Mouse (Mus musculus): ENCODE results near the gene Pomp. TPM values are rescaled to one million over a fixed set of nuclear protein-coding genes. Genes with fewer than 3 reads are reported as not detected.

Pomp gene
- total RNA-seq (2018; cell fraction: chromatin; rRNA removed): 100 to 1,000 TPM in 6 of 26 experiments, 10 to 100 TPM in 20; 20.1 to 126 (median 78.8) TPM
- total RNA-seq (2018; cell fraction: cytosol; rRNA removed): 100 to 1,000 TPM; 158 to 370 (median 262) TPM
- 100 to 1,000 TPM in 4 of 26 experiments, 10 to 100 TPM in 22; 26.8 to 123 (median 62.0) TPM for total RNA-seq (2018; cell fraction: nucleus; rRNA removed)
- 325 to 524 TPM (median 378 TPM) in 3 replicates for polyA plus RNA-seq (2018)

- under 1% methylated on average over 68 of the region's 68 CpGs for WGBS (ENCODE audit: missing documents)
- H3K4me3 ChIP-seq (ENCODE audit: inconsistent target): peak within 1 kb of the TSS; percentile 93
- peaks cover 24% of the 10 kb centered on the region for H3K36me3 ChIP-seq (ENCODE audit: inconsistent target)
- H3K27ac ChIP-seq: peak within 1 kb of the TSS; percentile 80
- peaks cover 50% of the 10 kb centered on the region for H3K79me2 ChIP-seq (ENCODE audit: inconsistent target)
Measured at GRCm38 (mm10) chr5:147860449-147861261, at the start of gene Pomp. Gene Pomp (plus strand): TSS chr5:147860461.

- Histone ChIP-seq H3K4me3 (ENCODE audit: inconsistent target) (no peak overlapping the region), H3K36me3 (ENCODE audit: inconsistent target) (no peaks in the 10 kb centered on the region), H3K79me2 (ENCODE audit: inconsistent target) (no peaks in the 10 kb centered on the region)
Measured at GRCm38 (mm10) chr5:147812255-147813040, 47.8 kb upstream of the Pomp start.

GRCm38 (mm10) chr5:147814971-147815370, 45.3 kb upstream of the Pomp start:
- 84% methylated on average over 13 of the region's 13 CpGs for WGBS (ENCODE audit: missing documents)
- Histone ChIP-seq H3K4me3 (ENCODE audit: inconsistent target) (no peak overlapping the region), H3K36me3 (ENCODE audit: inconsistent target) (no peaks in the 10 kb centered on the region), H3K79me2 (ENCODE audit: inconsistent target) (no peaks in the 10 kb centered on the region), H3K27ac (no peak overlapping the region)

More at GRCm38 (mm10) chr5:147812255-147813040, 47.8 kb upstream of the Pomp start:
- 92% methylated on average over 13 of the region's 13 CpGs for WGBS (ENCODE audit: missing documents)
- H3K27ac ChIP-seq: no peak overlapping the region

GRCm38 (mm10) chr5:147815592-147815991, 44.7 kb upstream of the Pomp start:
- Histone ChIP-seq H3K36me3 (ENCODE audit: inconsistent target) (no peaks in the 10 kb centered on the region), H3K27ac (no peak overlapping the region), H3K4me3 (ENCODE audit: inconsistent target) (no peak overlapping the region), H3K79me2 (ENCODE audit: inconsistent target) (no peaks in the 10 kb centered on the region)
- WGBS (ENCODE audit: missing documents): 89% methylated on average over 8 of the region's 8 CpGs

GRCm38 (mm10) chr5:147816465-147816864, 43.8 kb upstream of the Pomp start:
- Histone ChIP-seq H3K79me2 (ENCODE audit: inconsistent target) (no peaks in the 10 kb centered on the region), H3K27ac (no peak overlapping the region), H3K36me3 (ENCODE audit: inconsistent target) (no peaks in the 10 kb centered on the region), H3K4me3 (ENCODE audit: inconsistent target) (no peak overlapping the region)
- WGBS (ENCODE audit: missing documents): 87% methylated on average over 4 of the region's 4 CpGs

- 92% methylated on average over 9 of the region's 9 CpGs for WGBS (ENCODE audit: missing documents)
Measured at GRCm38 (mm10) chr5:147817747-147818496, 42.3 kb upstream of the Pomp start.

GRCm38 (mm10) chr5:147818866-147819265, 41.4 kb upstream of the Pomp start:
- WGBS (ENCODE audit: missing documents): 94% methylated on average over 8 of the region's 8 CpGs
- Histone ChIP-seq H3K79me2 (ENCODE audit: inconsistent target) (no peaks in the 10 kb centered on the region), H3K27ac (no peak overlapping the region), H3K36me3 (ENCODE audit: inconsistent target) (no peaks in the 10 kb centered on the region), H3K4me3 (ENCODE audit: inconsistent target) (no peak overlapping the region)

More at GRCm38 (mm10) chr5:147817747-147818496, 42.3 kb upstream of the Pomp start:
- H3K4me3 ChIP-seq (ENCODE audit: inconsistent target): no peak overlapping the region
- H3K36me3 ChIP-seq (ENCODE audit: inconsistent target): no peaks in the 10 kb centered on the region
- no peaks in the 10 kb centered on the region for H3K79me2 ChIP-seq (ENCODE audit: inconsistent target)
- H3K27ac ChIP-seq: no peak overlapping the region

GRCm38 (mm10) chr5:147819895-147820294, 40.4 kb upstream of the Pomp start:
- no peaks in the 10 kb centered on the region for H3K36me3 ChIP-seq (ENCODE audit: inconsistent target)
- no peak overlapping the region for H3K4me3 ChIP-seq (ENCODE audit: inconsistent target)
- WGBS (ENCODE audit: missing documents): 90% methylated on average over 7 of the region's 7 CpGs
- H3K79me2 ChIP-seq (ENCODE audit: inconsistent target): no peaks in the 10 kb centered on the region
- no peak overlapping the region for H3K27ac ChIP-seq

GRCm38 (mm10) chr5:147824021-147824605, 36.1 kb upstream of the Pomp start:
- Histone ChIP-seq H3K27ac (no peak overlapping the region), H3K36me3 (ENCODE audit: inconsistent target) (no peaks in the 10 kb centered on the region), H3K4me3 (ENCODE audit: inconsistent target) (no peak overlapping the region), H3K79me2 (ENCODE audit: inconsistent target) (no peaks in the 10 kb centered on the region)
- WGBS (ENCODE audit: missing documents): 92% methylated on average over 12 of the region's 13 CpGs

GRCm38 (mm10) chr5:147825375-147825969, 34.8 kb upstream of the Pomp start:
- no peaks in the 10 kb centered on the region for H3K36me3 ChIP-seq (ENCODE audit: inconsistent target)
- H3K79me2 ChIP-seq (ENCODE audit: inconsistent target): no peaks in the 10 kb centered on the region
- H3K27ac ChIP-seq: no peak overlapping the region
- H3K4me3 ChIP-seq (ENCODE audit: inconsistent target): no peak overlapping the region
- WGBS (ENCODE audit: missing documents): 10% methylated on average over 22 of the region's 22 CpGs

GRCm38 (mm10) chr5:147826091-147826490, 34.2 kb upstream of the Pomp start:
- Histone ChIP-seq H3K4me3 (ENCODE audit: inconsistent target) (no peak overlapping the region), H3K27ac (no peak overlapping the region), H3K79me2 (ENCODE audit: inconsistent target) (no peaks in the 10 kb centered on the region), H3K36me3 (ENCODE audit: inconsistent target) (no peaks in the 10 kb centered on the region)
- 82% methylated on average over 9 of the region's 9 CpGs for WGBS (ENCODE audit: missing documents)

GRCm38 (mm10) chr5:147826546-147826945, 33.7 kb upstream of the Pomp start:
- 93% methylated on average over 5 of the region's 5 CpGs for WGBS (ENCODE audit: missing documents)
- H3K27ac ChIP-seq: no peak overlapping the region

GRCm38 (mm10) chr5:147828846-147829245, 31.4 kb upstream of the Pomp start:
- Histone ChIP-seq H3K4me3 (ENCODE audit: inconsistent target) (no peak overlapping the region), H3K36me3 (ENCODE audit: inconsistent target) (no peaks in the 10 kb centered on the region), H3K79me2 (ENCODE audit: inconsistent target) (no peaks in the 10 kb centered on the region), H3K27ac (no peak overlapping the region)
- 91% methylated on average over 8 of the region's 8 CpGs for WGBS (ENCODE audit: missing documents)

More at GRCm38 (mm10) chr5:147826546-147826945, 33.7 kb upstream of the Pomp start:
- no peaks in the 10 kb centered on the region for H3K79me2 ChIP-seq (ENCODE audit: inconsistent target)
- H3K36me3 ChIP-seq (ENCODE audit: inconsistent target): no peaks in the 10 kb centered on the region
- no peak overlapping the region for H3K4me3 ChIP-seq (ENCODE audit: inconsistent target)
